Mouse (Mus musculus) liver (tissue): ENCODE measurements around the gene Otor.

ENCODE experiments used
- DNase-seq: peaks from one replicate; pipeline ENCODE4 v3.0.0-alpha.2; 2020; ENCODE audit warnings: mixed read lengths

The Otor gene

DNA sequence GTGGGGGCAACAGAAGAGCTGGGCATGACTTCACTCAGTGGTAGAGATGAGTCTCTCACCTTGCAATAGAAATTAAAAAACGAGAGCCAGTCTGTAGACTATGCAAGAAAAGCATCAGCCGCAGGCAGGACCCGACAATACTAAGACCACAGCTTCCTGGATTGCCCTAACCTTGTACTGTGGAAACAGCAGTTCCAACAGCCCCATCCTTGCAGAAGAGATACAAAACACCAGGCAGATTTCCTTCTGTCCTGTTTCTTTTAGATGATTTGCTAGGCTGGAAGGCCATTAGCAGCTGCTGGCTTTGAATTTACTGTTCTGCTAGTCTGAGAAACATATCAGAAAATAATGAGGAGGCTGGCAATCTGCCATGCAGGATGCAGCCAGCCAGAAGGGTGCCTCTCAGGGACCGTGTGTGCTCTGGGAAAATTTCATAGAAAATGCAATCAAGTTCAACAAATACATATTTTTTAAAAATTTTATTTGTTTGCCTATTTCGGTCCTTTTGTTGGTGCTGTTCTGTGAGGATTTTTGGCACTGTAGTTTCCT is 52.9 kb downstream of the Otor start:
- DNase-seq, result no peak
